Mouse (Mus musculus) neural tube, embryonic 12.5 days (tissue): ENCODE measurements around the gene Cdcp1. TPM values are rescaled to one million over a fixed set of nuclear protein-coding genes. Genes with fewer than 3 reads are reported as not detected.

Experiments used
- ATAC-seq: fragments of 200-750 bp; cut with Nextera tagmentation; 2 replicates; pipeline ENCODE4 v1.8.0; 2017; ENCODE audit warnings: low read depth, mild to moderate bottlenecking, moderate TSS enrichment, moderate library complexity; ENCODE audit not compliant: low FRiP score
- H3K27ac ChIP-seq: fragments of 300-500 bp; sonication (generic); 2 replicates; pipeline ENCODE4 v1.5.1; 2016
- H3K27me3 ChIP-seq: fragments of 300-500 bp; sonication (generic); replicated peaks from 2 replicates; pipeline ENCODE4 v1.6.1; 2016; ENCODE audit warnings: mild to moderate bottlenecking
- H3K36me3 ChIP-seq: fragments of 300-500 bp; sonication (generic); 2 replicates; pipeline ENCODE4 v1.6.1; 2016; ENCODE audit warnings: mild to moderate bottlenecking
- H3K4me1 ChIP-seq: fragments of 300-500 bp; sonication (generic); 2 replicates; pipeline ENCODE4 v1.6.1; 2016
- H3K4me2 ChIP-seq: fragments of 300-500 bp; sonication (generic); replicated peaks from 2 replicates; pipeline ENCODE4 v1.6.1; 2016; ENCODE audit warnings: mild to moderate bottlenecking
- H3K4me3 ChIP-seq: fragments of 300-500 bp; sonication (generic); 2 replicates; pipeline ENCODE4 v1.5.1; 2016
- H3K9ac ChIP-seq: fragments of 300-500 bp; sonication (generic); 2 replicates; pipeline ENCODE4 v1.6.1; 2016; ENCODE audit warnings: mild to moderate bottlenecking
- H3K9me3 ChIP-seq: fragments of 300-500 bp; sonication (generic); 2 replicates; pipeline ENCODE4 v1.6.1; 2016; ENCODE audit warnings: mild to moderate bottlenecking
- WGBS: fragments of 180-500 bp; shearing (Covaris S2); methylation state at CpG from one replicate; pipeline ENCODE4 v1.1.7; 2016; 5-methylcytosine and 5-hydroxymethylcytosine counted together
- polyA plus RNA-seq: library from polyadenylated mRNA; unstranded; fragments of >200 nt; fragmentation: Nextera tagmentation; extraction: Ambion mirVana; gene quantifications from 2 replicates; pipeline ENCODE4 v1.2.1, GENCODE M21; 2016

The Cdcp1 gene
- polyA plus RNA-seq, 1 experiment from 2014 or later, result 0.30 TPM

DNA sequence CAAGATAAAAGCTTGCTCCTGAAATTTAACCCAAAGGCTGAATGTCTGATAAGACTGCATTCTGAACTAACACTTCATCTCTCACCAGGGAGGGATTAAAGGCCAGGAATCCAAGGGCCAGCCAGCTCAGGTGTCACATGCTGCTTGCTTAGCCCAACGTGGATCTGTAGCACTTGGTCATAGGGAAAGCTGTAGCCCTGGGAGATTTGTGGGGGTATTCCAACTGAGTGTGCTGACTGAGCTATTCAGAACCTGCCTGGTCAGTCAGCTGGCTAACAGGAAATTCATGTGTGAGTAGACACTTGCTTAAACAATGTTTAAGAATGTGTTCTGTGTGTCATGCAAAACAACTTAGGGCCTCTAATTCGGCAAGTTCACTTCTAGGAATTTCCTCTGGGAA lies 9.3 kb downstream of the Cdcp1 start:
- Histone ChIP-seq H3K9me3 (no peaks in the 10 kb centered on the region), H3K27me3 (no peaks in the 10 kb centered on the region), H3K36me3 (no peaks in the 10 kb centered on the region), H3K4me1 (no peaks in the 10 kb centered on the region), H3K4me3 (no peak overlapping the region), H3K27ac (no peak overlapping the region), H3K4me2 (no peak overlapping the region), H3K9ac (no peak overlapping the region)
- WGBS, result 71% methylated on average over 2 of the region's 2 CpGs
- no peak for ATAC-seq

DNA sequence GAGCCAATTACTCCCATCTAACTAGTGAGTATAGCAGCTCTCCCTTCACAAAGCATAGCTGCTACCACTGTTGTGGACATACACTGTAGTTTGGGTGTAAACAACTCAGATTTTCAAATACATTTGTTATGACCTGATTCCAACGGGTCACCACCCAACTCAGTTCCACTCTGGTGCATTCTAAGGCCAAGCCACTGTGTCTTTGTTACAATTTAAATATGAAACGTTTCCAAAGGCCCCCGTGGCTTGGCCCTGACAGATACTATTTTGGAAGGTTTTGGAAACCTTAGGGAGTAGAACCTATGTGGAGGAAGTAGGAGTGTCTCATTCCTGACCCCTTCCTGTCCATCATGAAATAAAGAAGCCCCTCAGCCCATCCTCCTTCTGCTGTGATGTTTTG lies 15.7 kb downstream of the Cdcp1 start:
- no peak overlapping the region for H3K27ac ChIP-seq
- no peak overlapping the region for H3K4me3 ChIP-seq
- H3K27me3 ChIP-seq, result no peaks in the 10 kb centered on the region
- H3K4me1 ChIP-seq, result no peaks in the 10 kb centered on the region
- no peaks in the 10 kb centered on the region for H3K9me3 ChIP-seq
- H3K36me3 ChIP-seq, result no peaks in the 10 kb centered on the region
- no peak overlapping the region for H3K4me2 ChIP-seq
- 75% methylated on average over 3 of the region's 3 CpGs for WGBS
- ATAC-seq, result no peak
- H3K9ac ChIP-seq, result no peak overlapping the region

DNA sequence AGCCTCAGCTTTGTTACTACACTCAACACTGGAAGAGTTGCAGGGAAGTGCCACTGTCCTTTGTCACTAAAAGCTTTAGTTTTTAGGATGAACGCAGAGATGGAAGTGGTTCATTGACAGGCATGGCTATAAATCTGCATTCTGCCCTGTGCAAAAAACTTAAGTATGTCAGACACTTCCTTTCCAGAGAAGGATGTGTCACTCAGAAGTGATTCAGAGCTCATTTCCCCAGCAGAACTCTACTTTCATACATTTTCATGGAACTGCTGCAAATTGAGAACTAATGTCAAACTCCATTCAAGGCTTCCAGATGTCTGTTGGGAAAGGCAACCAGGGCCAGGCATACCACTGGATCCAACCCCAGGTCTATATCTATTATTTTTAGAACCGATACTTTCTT lies 27.6 kb downstream of the Cdcp1 start:
- no peak overlapping the region for H3K27ac ChIP-seq
- H3K4me3 ChIP-seq, result no peak overlapping the region
- H3K9ac ChIP-seq, result no peak overlapping the region
- H3K36me3 ChIP-seq, result no peaks in the 10 kb centered on the region
- H3K4me2 ChIP-seq, result no peak overlapping the region
- no peaks in the 10 kb centered on the region for H3K4me1 ChIP-seq
- H3K27me3 ChIP-seq, result no peaks in the 10 kb centered on the region
- ATAC-seq, result no peak
- no peaks in the 10 kb centered on the region for H3K9me3 ChIP-seq
- 94% methylated on average over 2 of the region's 2 CpGs for WGBS

DNA sequence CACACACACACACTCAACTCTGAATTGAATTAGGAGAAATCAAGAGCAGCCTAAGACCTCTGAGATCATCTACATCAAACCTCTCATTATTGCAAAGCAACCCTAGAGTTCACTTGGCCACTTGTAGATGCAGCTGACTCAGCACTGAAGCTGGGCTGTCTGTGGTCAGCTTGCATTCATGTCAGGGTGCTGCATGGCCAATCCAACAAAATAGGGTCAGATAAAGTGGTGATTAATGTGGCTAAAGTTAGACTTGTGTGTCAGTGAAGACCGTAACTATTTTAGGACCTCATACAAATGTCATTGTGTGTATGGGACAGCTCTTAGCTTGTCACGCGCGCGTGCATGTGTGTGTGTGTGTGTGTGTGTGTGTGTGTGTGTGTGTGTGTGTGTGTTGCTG lies 28.2 kb downstream of the Cdcp1 start:
- no peak overlapping the region for H3K4me2 ChIP-seq
- ATAC-seq, result no peak
- H3K27ac ChIP-seq, result no peak overlapping the region
- H3K9me3 ChIP-seq, result no peaks in the 10 kb centered on the region
- H3K4me3 ChIP-seq, result no peak overlapping the region
- H3K27me3 ChIP-seq, result no peaks in the 10 kb centered on the region
- H3K4me1 ChIP-seq, result no peaks in the 10 kb centered on the region
- no peaks in the 10 kb centered on the region for H3K36me3 ChIP-seq
- 93% methylated on average over 5 of the region's 5 CpGs for WGBS
- no peak overlapping the region for H3K9ac ChIP-seq

DNA sequence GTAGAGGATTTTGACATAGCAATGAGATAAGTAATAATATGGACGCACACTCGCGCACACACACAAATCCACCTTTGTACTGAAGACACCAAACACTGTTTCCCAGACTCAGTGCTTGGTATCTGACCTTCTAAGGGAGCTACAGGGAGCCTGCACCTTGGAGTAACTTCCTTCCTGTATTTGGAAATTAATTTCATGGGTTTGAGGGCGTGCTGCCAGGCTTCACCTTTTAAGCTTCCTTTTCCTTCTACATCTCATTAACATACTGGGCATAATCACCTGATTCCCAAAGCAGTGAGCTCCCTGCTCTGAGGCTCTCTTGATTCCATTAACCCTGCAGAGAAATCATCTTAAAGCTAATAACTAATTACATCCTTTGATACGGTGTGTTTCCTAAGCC lies 29.7 kb downstream of the Cdcp1 start:
- H3K9ac ChIP-seq, result no peak overlapping the region
- H3K27me3 ChIP-seq, result no peaks in the 10 kb centered on the region
- no peak overlapping the region for H3K4me2 ChIP-seq
- ATAC-seq, result no peak
- no peak overlapping the region for H3K27ac ChIP-seq
- no peaks in the 10 kb centered on the region for H3K4me1 ChIP-seq
- no peak overlapping the region for H3K4me3 ChIP-seq
- no peaks in the 10 kb centered on the region for H3K36me3 ChIP-seq
- no peaks in the 10 kb centered on the region for H3K9me3 ChIP-seq
- 94% methylated on average over 5 of the region's 5 CpGs for WGBS

DNA sequence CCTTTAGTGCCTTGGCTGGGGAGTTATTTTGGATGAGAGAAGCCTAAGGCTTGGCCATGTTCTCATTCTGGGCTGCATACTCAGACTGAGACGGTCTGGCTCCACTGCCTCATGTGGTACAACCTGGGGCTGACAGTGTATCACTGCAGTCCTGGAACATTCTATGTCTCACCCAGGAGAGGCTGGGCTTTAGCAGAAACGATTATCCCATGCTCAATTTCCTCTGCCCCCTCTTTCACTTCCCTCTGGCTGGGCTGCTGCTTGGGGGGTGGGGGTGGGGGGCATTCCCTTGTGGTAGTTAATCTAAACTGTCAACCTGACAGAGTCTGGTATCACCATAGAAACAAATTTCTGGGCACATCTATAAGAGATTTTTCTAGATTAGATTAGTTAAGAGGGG lies 30.3 kb downstream of the Cdcp1 start:
- WGBS, result 57% methylated on average over 2 of the region's 2 CpGs
- Histone ChIP-seq H3K9ac (no peak overlapping the region), H3K36me3 (no peaks in the 10 kb centered on the region), H3K4me1 (no peaks in the 10 kb centered on the region), H3K4me3 (no peak overlapping the region), H3K27ac (no peak overlapping the region), H3K27me3 (no peaks in the 10 kb centered on the region), H3K4me2 (no peak overlapping the region), H3K9me3 (no peaks in the 10 kb centered on the region)
- no peak for ATAC-seq

DNA sequence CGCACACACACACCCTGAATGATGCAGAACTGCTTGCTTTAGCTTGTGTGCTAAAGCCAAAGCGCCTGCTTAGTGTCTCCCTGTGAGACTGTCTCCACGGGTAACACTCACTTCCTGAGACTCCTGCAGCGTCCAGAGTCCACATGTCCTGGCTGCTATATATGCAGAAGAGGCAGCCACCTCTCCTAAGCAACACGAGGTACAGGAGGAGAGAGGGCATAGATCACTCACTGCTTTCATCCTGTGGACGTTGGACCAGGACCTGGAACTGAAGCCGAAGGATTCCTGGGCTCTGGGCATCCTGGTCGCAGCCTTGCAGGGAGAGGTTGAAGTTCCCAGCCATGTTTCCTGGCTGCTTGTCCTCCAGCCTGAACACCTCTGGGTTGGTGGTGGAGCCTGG lies 32.6 kb downstream of the Cdcp1 start:
- Histone ChIP-seq H3K4me1 (no peaks in the 10 kb centered on the region), H3K4me2 (no peak overlapping the region), H3K9ac (no peak overlapping the region), H3K36me3 (no peaks in the 10 kb centered on the region), H3K9me3 (no peaks in the 10 kb centered on the region), H3K4me3 (no peak overlapping the region), H3K27me3 (no peaks in the 10 kb centered on the region), H3K27ac (no peak overlapping the region)
- 85% methylated on average over 8 of the region's 8 CpGs for WGBS
- no peak for ATAC-seq

DNA sequence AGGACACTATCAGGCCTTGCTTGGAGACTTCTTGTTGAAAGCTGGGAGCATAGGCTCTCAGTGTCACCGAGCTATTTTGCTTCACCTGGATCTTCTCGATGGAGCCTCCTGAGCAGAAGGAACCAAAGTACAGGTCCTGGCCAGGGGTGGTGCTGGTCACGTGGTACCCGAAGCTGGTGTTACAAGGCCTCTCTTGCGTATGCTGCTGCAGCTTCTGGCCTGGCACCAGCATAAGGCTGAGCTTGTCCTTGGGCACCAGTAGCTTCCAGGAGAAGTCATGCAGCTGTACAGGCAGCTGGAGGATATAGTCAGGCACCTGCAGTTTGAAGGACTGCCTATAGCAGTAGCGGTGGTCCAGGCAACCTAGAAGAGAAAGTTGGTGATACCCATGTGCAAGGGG lies 35.8 kb downstream of the Cdcp1 start:
- H3K27ac ChIP-seq, result no peak overlapping the region
- H3K36me3 ChIP-seq, result no peaks in the 10 kb centered on the region
- 93% methylated on average over 6 of the region's 6 CpGs for WGBS
- no peaks in the 10 kb centered on the region for H3K27me3 ChIP-seq
- H3K4me3 ChIP-seq, result no peak overlapping the region
- no peaks in the 10 kb centered on the region for H3K4me1 ChIP-seq
- H3K9ac ChIP-seq, result no peak overlapping the region
- no peak for ATAC-seq
- H3K4me2 ChIP-seq, result no peak overlapping the region
- H3K9me3 ChIP-seq, result no peaks in the 10 kb centered on the region

DNA sequence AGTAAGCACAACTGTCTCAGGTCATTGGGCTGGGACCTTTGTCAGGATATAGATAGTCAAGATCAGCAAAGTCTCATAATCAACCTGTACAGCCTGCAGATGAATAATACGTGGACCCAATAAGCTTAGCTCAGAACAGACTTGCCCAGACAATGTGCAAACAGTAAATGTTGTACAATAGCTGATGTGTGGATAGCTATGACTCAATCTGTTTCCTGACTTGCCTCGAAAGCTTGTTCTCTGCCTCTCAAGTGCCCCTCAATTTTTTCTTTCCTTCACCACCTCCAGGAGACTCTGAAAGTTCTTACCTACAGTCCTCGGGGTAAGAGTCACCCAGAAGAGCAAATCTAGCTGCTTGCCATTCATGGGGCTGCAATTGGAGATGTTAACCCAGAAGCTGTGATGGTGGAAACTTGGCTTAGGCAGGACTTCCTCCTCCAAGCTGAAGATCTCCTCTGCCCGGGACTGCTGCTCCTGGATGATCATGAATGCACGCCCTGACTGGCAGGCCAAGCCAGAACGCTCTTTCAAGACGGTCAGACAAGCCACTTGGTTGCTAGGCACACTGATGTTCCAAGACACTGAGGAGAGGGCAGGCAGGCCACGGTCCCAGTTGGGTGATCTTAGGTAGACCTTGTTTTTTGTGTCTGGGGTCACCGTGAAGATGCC lies 38.3 kb downstream of the Cdcp1 start:
- no peak overlapping the region for H3K9ac ChIP-seq
- H3K4me2 ChIP-seq, result no peak overlapping the region
- H3K9me3 ChIP-seq, result no peaks in the 10 kb centered on the region
- H3K27ac ChIP-seq, result no peak overlapping the region
- WGBS, result 87% methylated on average over 9 of the region's 9 CpGs
- ATAC-seq, result no peak
- H3K4me3 ChIP-seq, result no peak overlapping the region
- no peaks in the 10 kb centered on the region for H3K36me3 ChIP-seq
- H3K4me1 ChIP-seq, result no peaks in the 10 kb centered on the region
- H3K27me3 ChIP-seq, result no peaks in the 10 kb centered on the region

DNA sequence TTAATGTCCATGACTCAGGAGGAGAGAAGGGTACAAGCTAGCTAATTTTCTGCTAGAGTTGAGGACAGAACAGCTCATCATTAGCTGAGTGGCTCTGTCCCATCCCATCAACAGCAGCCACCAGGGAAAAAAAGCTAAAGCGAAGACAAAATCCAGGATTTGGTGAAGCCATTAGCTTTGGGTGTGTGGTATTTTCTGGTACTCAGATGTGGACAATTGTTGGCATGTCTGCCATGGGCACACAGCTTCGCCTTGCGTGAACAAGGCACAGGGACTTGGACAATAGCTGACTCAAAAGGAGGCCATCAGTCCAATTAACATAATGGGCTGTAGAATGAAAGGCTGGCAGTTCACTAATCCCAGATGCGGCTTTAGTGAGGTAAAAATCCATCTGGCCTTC lies 41.5 kb downstream of the Cdcp1 start:
- H3K36me3 ChIP-seq, result no peaks in the 10 kb centered on the region
- no peak overlapping the region for H3K9ac ChIP-seq
- no peak for ATAC-seq
- no peak overlapping the region for H3K4me3 ChIP-seq
- no peaks in the 10 kb centered on the region for H3K27me3 ChIP-seq
- no peaks in the 10 kb centered on the region for H3K9me3 ChIP-seq
- H3K4me2 ChIP-seq, result no peak overlapping the region
- no peak overlapping the region for H3K27ac ChIP-seq
- H3K4me1 ChIP-seq, result no peaks in the 10 kb centered on the region
- WGBS, result 39% methylated on average over 4 of the region's 4 CpGs

DNA sequence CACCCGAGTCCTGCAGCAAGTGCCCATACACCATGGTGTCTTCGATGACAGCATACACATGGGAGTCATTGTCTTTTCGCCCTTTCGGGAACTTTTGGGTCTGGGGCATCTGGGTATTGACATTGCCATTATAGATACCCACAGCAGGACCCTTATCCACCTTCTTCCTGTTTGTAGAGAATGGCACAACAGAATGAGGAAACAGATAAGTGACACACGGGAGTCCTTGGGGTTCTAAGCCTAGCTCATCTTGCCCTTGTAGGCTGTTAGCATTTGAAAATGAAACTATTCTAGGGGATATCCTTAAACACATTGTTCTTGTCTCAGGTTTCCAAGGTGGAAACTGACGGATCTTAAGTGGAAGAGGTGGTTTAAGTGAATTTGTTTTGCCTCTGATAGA lies 42.1 kb downstream of the Cdcp1 start:
- no peaks in the 10 kb centered on the region for H3K9me3 ChIP-seq
- H3K4me2 ChIP-seq, result no peak overlapping the region
- no peaks in the 10 kb centered on the region for H3K27me3 ChIP-seq
- H3K36me3 ChIP-seq, result no peaks in the 10 kb centered on the region
- H3K27ac ChIP-seq, result no peak overlapping the region
- 90% methylated on average over 6 of the region's 6 CpGs for WGBS
- H3K4me3 ChIP-seq, result no peak overlapping the region
- H3K9ac ChIP-seq, result no peak overlapping the region
- ATAC-seq, result no peak
- no peaks in the 10 kb centered on the region for H3K4me1 ChIP-seq

DNA sequence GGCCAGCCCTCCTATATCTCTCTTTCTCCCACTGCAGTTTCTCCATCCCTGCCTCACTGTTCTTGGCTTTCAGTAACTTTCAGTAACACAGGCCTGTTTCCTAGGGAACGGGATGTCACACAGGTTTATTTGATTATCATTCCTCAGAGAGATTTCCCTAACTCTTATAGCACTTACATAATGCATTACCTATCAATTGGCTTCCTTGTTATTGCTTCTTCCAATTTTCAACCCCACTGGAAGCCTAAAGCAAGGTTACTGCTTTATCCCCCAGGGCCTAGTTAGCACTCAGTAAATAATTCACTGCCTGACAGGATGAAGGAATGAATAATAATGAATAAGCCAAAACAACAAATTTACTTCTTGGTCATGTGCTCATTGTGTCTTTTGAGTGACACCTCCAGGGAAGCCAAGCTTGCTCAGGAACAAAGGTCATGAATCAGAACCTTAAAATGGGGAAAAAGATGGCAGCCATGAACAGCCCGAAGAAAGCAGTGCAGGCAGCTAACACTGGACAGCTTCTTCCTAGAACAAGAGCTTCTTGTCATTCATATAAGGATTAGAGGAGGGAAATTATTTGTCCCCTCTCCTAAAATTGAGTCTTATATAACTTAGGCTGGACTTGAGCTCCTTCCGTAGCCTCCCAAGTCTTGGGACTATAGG lies 49.9 kb downstream of the Cdcp1 start:
- 80% methylated on average over 3 of the region's 3 CpGs for WGBS
- H3K36me3 ChIP-seq, result no peaks in the 10 kb centered on the region
- no peaks in the 10 kb centered on the region for H3K9me3 ChIP-seq
- no peak overlapping the region for H3K9ac ChIP-seq
- H3K27me3 ChIP-seq, result no peaks in the 10 kb centered on the region
- H3K4me3 ChIP-seq, result no peak overlapping the region
- no peaks in the 10 kb centered on the region for H3K4me1 ChIP-seq
- no peak overlapping the region for H3K4me2 ChIP-seq
- H3K27ac ChIP-seq, result no peak overlapping the region
- ATAC-seq, result no peak

DNA sequence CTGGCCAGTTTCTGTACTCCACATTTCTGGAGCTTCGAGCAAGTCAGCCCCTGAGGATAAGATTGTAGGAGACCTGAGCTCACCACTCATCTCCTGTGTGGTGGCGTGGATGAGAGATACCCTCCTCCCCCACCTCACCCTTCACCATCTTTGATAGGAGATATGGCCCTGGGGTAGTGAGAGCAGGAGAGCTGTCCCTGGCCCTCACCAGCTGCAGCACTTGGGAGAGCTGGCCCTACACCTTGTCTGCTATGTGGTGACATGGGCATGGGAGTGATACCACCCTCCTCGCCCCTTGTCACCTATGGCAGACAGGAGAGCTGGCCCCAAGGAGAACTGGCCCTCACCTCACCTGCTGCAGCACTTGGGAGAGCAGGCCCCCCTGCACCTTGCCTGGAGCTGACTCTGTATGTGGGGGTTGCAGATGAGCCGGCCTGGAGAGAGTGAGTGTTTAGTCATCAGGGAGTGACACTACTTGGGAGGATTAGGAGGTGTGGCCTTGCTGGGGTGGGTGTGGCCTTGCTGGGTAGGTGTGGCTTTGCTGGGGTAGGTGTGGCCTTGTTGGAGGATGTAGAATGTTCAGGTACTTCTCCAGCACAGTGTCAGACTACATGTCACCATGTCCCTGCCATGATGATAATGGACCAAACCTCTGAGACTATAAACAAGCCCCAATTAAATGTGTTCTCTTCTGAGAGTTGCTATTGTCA lies 52.7 kb downstream of the Cdcp1 start:
- no peaks in the 10 kb centered on the region for H3K27me3 ChIP-seq
- no peaks in the 10 kb centered on the region for H3K9me3 ChIP-seq
- no peak for ATAC-seq
- H3K4me2 ChIP-seq, result no peak overlapping the region
- H3K4me1 ChIP-seq, result no peaks in the 10 kb centered on the region
- H3K9ac ChIP-seq, result no peak overlapping the region
- H3K27ac ChIP-seq, result no peak overlapping the region
- no peak overlapping the region for H3K4me3 ChIP-seq
- H3K36me3 ChIP-seq, result no peaks in the 10 kb centered on the region
- 83% methylated on average over 4 of the region's 4 CpGs for WGBS
